Mouse (Mus musculus): ENCODE results near the gene Sestd1.

GRCm38 (mm10) chr2:77268612-77269239, 11.7 kb downstream of the Sestd1 start:
- TF ChIP-seq POLR2A (IDR thresholded peaks at IDR 0.05; ENCODE audit: control insufficient read depth, low read depth, low read length): no peak
- TF ChIP-seq CTCF (IDR thresholded peaks at IDR 0.05; ENCODE audit: control insufficient read depth, insufficient read depth, insufficient replicate concordance, low read depth, low read length): no peak
